Mouse (Mus musculus) gonadal fat pad, adult 2 months (tissue): ENCODE data around the gene Tmem94. TPM values are rescaled to one million over a fixed set of nuclear protein-coding genes. Genes with fewer than 3 reads are reported as not detected.

Source experiments
- DNase-seq: peaks from one replicate; pipeline ENCODE4 v3.0.0-alpha.2; 2012; ENCODE audit warnings: low read depth
- polyA plus RNA-seq: library from polyadenylated mRNA; depleted of rRNA; stranded (reverse); fragments of >200 nt; gene quantifications from 2 replicates; pipeline ENCODE4 v1.2.3, GENCODE M21; 2012; rRNA removed

Gene Tmem94
- polyA plus RNA-seq, 1 experiment = 63.0 TPM

- DNase-seq = no peak
These were observed 66.3 kb downstream of the Tmem94 start for GRCm38 (mm10) chr11:115831518-115831917.

GRCm38 (mm10) chr11:115832064-115832463, 66.8 kb downstream of the Tmem94 start:
- DNase-seq = no peak

DNA sequence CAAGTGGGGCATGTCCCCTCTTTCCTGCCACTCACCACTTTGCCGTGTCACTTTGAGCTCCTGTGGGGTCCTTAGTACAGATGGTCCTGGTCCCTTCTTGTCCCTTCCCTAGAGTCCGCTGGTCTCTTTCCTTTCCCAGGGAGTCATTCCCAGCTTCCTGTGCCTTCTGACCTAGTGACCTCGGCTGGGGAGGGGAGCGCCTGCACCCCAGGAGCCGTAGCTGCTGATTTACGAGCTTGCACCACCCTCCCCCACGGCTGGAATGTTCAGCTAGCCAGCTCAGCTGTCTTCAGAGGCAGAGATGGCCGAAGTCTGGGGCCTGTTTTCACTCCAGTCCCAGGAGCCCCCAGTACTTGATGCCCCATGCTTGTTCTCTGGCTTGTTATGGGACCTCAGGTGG, 67.3 kb downstream of the Tmem94 start:
- DNase-seq = no peak

DNA sequence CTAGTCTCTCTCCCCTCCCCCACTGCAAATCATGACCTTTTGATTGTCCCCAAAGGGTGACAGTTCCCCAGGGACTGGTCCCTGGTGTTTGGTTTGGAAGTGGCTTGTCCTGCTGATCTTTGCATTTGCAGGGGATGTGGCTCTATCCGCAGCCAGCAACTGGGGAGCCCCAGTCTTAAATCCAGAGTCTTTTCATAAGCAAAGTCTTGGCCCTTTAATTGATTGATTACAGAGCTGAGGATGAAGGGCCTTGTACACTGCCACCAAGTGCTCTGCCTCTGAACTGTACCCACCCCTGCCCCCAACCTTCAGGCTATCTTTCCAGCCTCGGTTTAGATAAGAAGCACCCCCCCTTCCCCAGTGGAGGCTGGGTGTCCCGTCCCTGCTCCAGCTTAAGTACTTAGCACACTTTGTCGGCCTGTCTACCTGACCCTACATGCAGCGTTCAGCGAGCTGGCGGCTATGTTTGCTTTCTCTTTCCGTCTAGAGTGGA, 67.8 kb downstream of the Tmem94 start:
- DNase-seq = no peak

GRCm38 (mm10) chr11:115834033-115834432, 68.8 kb downstream of the Tmem94 start:
- DNase-seq = no peak

GRCm38 (mm10) chr11:115836656-115837395, 71.6 kb downstream of the Tmem94 start:
- DNase-seq = no peak

- DNase-seq = no peak
These were observed 72.5 kb downstream of the Tmem94 start for GRCm38 (mm10) chr11:115837606-115838345.

DNA sequence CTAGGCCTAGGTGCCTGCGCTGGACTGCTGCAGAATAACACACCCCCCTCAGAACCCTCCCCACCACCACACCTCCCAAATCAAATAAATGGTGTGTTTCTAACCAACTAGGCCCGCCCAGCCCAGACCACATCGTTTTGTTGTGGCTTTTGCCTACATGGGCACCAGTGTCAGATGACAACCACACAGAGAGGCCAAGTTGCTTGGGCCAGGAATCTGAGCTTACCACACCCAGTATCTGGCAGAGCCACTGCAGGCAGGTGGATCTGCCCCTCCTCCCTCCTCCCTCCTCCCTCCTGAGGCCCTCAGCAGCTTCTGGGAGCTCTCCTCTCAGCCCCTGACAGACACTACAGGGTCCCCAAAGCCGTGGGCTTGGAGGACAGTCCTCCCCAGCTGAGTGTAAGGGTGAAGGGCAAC, 73.7 kb downstream of the Tmem94 start:
- DNase-seq = peak; percentile 67

DNA sequence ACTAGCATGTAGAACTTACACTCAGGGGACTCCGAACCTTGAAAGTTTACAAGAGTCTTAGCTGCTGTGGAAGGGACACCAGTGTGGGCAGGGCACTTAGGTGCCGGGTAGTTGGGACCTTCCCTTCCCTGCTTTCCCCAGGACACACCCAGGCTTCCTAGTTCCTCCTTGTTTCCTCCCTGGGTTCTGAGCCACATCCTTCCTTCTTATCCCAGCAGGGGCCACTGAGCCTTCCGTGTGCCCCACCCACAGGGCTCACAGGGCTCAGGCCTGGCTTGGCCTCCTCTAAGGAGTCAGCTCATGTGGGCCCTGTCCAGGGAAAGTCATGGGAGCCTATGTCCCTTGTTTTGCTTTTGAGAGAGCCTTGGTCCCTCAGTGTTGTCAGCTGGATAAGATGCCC, 74.5 kb downstream of the Tmem94 start:
- DNase-seq = no peak

- DNase-seq = no peak
These were observed 75.8 kb downstream of the Tmem94 start for GRCm38 (mm10) chr11:115841044-115841443.

DNA sequence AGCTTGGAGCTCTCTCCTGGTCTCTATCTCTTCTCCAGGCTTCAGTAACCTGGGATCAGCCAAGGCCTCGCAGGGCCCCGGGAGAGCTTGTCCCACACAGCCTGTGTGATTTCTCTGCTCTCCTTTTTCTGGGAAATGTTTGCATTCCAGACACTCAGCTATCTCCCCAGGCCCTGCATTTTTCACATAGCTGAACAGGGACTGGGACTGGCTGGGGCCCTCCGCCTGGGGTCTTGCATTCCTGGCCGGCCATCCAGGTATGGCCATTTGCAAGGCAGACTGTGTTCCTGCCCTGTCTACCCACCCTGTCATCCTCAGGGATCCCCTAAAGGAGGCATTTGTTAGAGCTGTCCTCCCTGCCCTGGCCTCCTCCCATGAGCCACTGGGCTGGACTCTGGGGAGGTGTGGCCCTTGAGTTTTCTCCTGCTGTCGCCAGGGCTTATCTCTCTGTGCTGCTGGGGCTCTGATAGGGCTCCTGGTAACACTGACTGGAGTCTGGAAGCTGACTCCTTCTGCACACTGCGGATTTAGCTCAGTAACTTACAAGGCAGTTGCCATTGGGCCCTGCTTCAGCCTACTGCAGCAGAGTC, 76.8 kb downstream of the Tmem94 start:
- no peak for DNase-seq

DNA sequence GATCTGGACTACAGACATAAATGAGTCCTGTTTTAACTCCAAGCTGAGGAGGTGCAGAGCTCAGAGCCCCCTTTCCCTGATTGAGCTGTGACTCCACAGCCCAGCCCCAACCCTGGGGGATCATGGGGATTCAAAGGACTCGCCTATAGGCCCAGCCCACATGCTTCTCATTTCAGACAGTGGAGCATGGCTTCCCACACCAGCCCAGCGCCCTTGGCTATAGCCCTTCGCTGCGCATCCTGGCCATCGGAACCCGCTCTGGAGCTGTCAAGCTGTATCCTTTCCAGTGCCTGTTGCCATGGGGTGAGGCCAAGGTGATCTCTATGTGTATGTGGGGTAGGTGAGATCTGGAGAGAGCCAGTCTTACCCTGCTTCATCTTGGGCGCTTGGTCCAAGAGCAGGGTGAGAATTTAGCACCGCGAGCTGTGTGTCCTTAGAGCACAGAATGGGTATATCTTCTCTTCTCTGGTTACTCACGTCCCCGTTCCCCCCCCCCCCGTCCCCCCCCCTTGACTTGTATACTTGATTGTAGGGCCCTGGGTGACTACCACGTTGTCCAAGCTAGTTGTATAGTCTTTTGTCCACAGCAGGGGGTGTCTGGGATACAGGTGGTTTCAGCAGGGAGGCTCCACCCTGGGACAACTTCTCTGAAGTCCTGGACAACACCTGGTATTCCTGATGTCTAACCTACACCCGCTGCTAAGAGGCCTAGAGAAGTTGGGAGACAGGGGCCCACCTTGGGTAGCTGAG, 78.1 kb downstream of the Tmem94 start:
- no peak for DNase-seq

DNA sequence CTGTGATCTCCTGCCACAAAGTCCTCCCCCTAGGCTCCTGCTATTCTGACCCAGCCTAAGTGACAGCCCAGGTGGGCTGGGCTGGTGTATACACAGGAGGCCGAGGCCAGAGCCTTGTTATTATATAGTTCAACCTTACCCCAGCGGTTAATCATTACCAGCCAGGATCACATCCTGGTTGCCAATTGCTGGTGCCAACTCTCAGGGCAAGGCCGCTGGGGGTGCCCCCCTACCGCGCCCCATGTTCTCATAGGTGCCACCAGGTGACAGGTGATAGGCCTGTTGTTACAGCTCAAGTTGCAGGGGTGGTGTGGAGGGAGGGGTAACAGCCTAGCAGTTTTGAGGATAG, 78.6 kb downstream of the Tmem94 start:
- DNase-seq = no peak

DNA sequence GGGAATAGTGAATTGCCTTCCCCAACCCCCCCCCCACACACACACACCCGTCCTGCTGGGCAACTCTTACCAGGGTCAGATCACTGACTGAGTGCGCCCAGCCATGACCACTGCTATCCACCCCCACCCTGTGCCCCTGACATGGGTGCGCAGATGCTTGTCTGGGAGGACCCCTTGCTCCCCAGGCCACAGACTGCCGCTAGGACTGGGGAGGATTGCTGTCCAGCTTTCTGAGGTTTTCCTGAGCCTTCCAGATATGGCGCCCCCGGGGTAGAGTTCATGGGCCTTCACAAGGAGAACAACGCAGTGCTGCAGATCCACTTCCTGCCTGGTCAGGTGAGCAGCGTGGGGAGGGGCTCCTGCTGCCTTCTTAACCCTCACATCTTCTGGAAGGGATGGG, 79.0 kb downstream of the Tmem94 start:
- DNase-seq = no peak

DNA sequence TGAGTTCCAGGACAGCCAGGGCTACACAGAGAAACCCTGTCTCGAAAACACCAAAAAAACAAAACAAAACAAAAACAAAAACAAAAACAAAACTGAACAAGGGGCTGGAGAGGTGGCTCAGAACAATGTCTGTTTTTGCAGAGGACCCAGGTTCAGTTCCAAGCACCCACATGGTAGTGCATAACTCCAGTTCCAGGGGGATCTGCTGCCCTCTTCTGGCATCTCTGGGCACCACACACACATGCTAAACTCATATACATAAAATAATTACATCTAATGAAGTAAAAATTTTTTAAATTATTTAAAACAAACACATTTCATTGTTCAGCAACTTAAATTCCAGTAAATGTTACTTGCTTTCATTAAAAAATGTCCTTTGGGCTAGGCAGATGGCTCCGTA, 80.6 kb downstream of the Tmem94 start:
- no peak for DNase-seq

Other genes with a start within 250 kb of the Tmem94 start
- 75.3 and 82.7 TPM in 2 replicates for gene Sumo2, start 229.2 kb upstream of the Tmem94 start, polyA plus RNA-seq
- gene Nup85, start 201.0 kb upstream of the Tmem94 start, polyA plus RNA-seq = 38.4 and 50.7 TPM in 2 replicates
- 32.5 and 37.4 TPM in 2 replicates for gene Mrps7, start 161.5 kb upstream of the Tmem94 start, polyA plus RNA-seq
- gene Gga3, start 161.4 kb upstream of the Tmem94 start, polyA plus RNA-seq = 14.5 and 19.5 TPM in 2 replicates
- 114 and 132 TPM in 2 replicates for gene Mif4gd, start 152.5 kb upstream of the Tmem94 start, polyA plus RNA-seq
- 76.9 and 146 TPM in 2 replicates for gene Slc25a19, start 137.1 kb upstream of the Tmem94 start, polyA plus RNA-seq
- gene Grb2, start 56.8 kb upstream of the Tmem94 start, polyA plus RNA-seq = 41.2 and 42.4 TPM in 2 replicates
- 46.6 and 59.6 TPM in 2 replicates for gene Caskin2, start 48.2 kb downstream of the Tmem94 start, polyA plus RNA-seq
- 22.6 and 24.1 TPM in 2 replicates for gene Tsen54, start 49.3 kb downstream of the Tmem94 start, polyA plus RNA-seq
- gene Llgl2, start 58.6 kb downstream of the Tmem94 start, polyA plus RNA-seq = 106 and 107 TPM in 2 replicates
- gene Myo15b, start 93.0 kb downstream of the Tmem94 start, polyA plus RNA-seq = 13.1 and 22.6 TPM in 2 replicates
- gene Smim5, start 134.5 kb downstream of the Tmem94 start, polyA plus RNA-seq = 9.2 and 13.7 TPM in 2 replicates
- 0.86 and 1.5 TPM in 2 replicates for gene Smim6, start 146.6 kb downstream of the Tmem94 start, polyA plus RNA-seq
- gene Sap30bp, start 167.8 kb downstream of the Tmem94 start, polyA plus RNA-seq = 22.4 and 25.2 TPM in 2 replicates
- gene Recql5, start 168.0 kb downstream of the Tmem94 start, polyA plus RNA-seq = 21.5 and 26.4 TPM in 2 replicates
- gene Itgb4, start 209.3 kb downstream of the Tmem94 start, polyA plus RNA-seq = 9.3 and 11.0 TPM in 2 replicates
- gene Galk1, start 247.3 kb downstream of the Tmem94 start, polyA plus RNA-seq = 46.9 and 47.3 TPM in 2 replicates